Mouse (Mus musculus) induced T-regulatory cell, adult 2 months (primary cell): ENCODE measurements around the gene Hist1h2bc.
A peak's percentile ranks its signal among the peaks of the same experiment; 100 is the strongest.

Experiments
- DNase-seq: peaks from one replicate; pipeline ENCODE4 v3.0.0-alpha.2; 2012; ENCODE audit warnings: low read depth

Gene Hist1h2bc

GRCm38 (mm10) chr13:23683755-23684281 lies at the start of gene Hist1h2bc, which contains the start of gene Hist1h2ac:
TSS of gene Hist1h2bc (plus strand) at chr13:23684199.
TSS of gene Hist1h2ac (minus strand) at chr13:23683948.
- DNase-seq: peak; percentile 98

DNA sequence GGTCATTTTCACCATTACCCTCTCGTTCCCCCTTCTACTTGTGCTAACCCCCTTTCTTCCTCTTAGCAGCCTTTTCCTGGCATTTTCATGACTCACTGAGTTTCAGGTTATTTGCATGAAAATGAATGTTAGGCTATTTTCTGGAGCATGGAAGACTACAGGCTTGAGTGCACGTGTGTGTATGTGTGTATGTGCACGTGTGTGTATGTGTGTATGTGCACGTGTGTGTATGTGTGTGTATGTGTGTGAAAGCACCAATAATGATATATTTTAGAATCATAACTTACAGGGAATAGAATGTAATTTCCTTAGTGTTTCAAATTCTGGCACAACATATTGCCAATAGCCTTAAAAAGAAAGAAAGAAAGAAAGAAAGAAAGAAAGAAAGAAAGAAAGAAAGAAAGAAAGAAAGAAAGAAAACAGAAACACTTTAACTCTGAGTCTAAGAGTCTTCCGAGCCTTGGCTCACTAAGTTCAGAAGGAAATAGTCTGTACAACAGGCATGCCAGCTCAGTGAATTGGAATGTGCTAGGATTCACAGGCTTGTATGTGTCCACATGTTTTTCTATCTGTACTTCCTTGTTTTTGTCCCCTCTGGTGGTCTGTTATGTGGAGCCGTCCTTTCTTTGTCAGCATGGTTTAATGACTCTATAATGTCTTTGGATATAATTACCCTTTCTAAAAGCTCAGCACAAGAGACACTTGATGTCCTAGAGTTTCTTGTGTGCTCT lies 24.2 kb upstream of the Hist1h2bc start:
- no peak for DNase-seq

- no peak for DNase-seq
These were observed 21.5 kb upstream of the Hist1h2bc start for GRCm38 (mm10) chr13:23662536-23662935.

- DNase-seq: no peak
These were observed 1.9 kb upstream of the Hist1h2bc start for GRCm38 (mm10) chr13:23681990-23682582.

- peak; percentile 25 for DNase-seq
These were observed 1.4 kb upstream of the Hist1h2bc start for GRCm38 (mm10) chr13:23682623-23682946.

DNA sequence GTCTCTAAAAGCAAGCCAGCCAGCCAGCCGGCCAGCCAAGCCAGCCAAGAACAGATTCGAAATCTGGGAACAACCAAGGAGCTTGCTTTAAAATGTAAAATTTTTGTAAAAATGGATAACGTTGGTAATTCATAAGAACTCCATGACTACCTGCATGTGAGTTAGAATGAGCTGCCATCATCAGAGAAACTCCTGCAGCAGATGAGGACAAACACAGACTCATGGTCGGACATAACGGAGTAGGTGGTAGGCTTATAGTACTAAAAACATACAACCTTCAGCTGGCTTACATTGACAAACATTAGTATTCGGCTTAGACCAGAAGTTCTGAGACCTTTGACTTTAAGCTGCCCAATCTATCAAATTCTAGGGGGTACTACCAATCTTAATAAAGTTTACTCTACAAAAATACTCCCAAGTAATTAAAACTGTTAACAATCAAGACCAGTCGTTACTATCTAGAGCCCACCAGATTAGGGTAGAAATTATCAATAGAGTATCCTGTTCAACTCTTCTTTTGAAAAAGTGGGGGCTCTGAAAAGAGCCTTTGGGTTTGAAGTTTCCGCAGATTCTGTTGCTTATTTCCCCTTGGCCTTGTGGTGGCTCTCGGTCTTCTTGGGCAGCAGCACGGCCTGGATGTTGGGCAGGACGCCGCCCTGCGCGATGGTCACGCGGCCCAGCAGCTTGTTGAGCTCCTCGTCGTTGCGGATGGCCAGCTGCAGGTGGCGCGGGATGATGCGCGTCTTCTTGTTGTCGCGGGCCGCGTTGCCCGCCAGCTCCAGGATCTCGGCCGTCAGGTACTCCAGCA lies 848 bp upstream of the Hist1h2bc start:
- DNase-seq: peak; percentile 65

- peak; percentile 92 for DNase-seq
These were observed 421 bp downstream of the Hist1h2bc start for GRCm38 (mm10) chr13:23684295-23684945.

DNA sequence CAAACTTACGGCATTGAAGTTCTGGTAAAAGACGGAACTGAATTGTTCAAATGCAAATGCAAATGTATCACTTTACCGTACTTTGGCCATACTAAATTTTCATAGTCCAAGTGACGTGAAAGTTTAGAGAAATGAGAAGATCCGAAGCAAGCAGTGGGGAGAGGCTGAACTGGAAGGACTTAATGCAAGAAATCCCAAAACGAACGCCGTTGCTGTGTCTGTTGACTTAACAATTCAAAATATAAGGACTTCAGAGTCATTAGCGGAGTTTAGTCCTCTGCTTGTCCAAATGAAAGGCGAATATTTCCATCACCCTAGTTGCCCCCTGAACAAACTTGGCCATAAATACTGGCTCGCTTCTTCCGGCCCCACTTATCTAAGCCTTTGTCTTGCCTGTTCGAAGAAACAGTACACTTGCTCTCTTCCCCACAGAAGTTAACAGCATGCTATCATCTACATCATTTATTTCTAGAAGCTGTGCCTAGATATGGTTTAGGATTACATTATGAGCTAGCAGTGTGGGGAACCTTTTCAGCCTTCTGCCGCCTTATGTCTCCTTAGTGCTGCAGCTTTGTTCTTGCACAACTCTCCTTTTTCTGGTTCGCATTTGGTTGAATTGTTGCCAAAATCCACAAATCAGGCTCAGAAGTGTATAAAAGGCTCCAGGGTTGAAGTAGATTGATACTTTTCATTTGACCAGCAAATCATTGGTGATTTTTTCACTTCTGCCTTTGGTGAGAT lies 1.3 kb downstream of the Hist1h2bc start:
- DNase-seq: no peak

DNA sequence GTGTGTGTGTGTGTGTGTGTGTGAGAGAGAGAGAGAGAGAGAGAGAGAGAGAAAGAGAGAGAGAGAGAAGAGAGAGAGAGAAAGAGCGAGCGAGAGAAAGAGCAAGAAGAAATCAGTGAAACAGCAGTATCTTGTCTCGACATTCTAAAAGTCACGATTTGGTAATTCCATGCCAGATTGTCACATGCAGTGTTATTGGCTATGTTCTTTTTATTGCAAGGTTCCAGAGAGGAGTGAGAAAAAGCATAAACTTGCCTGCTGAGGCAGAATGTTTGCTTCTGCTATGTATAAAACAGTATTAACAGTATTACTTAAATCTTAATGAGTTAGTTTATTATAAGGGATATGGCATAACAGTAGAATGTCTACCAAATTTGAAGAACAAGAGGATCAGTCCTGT lies 2.0 kb downstream of the Hist1h2bc start:
- DNase-seq: peak; percentile 39

- DNase-seq: no peak
These were observed 3.2 kb downstream of the Hist1h2bc start for GRCm38 (mm10) chr13:23687181-23687580.

- DNase-seq: no peak
These were observed 3.9 kb downstream of the Hist1h2bc start for GRCm38 (mm10) chr13:23687907-23688306.

GRCm38 (mm10) chr13:23688956-23689355 lies 5.0 kb downstream of the Hist1h2bc start:
- no peak for DNase-seq

DNA sequence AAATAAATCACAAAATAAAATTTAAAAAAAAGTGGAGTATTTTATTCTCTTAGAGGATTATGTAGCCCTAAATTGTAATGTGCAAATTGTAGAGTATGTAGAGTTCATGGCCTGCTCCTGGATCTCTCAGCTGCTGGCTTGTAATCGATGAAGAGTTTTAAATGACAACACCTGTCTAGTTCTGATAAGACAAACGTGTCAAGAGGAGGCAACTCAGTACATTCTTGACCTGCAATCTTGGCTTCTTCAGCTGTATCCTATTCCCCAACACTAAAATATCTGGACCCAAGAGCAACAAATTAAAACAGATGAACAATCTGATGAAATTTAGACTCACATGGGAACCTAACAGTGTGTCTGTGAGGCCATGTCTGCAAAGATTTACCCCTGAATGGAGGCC lies 5.5 kb downstream of the Hist1h2bc start:
- DNase-seq: no peak

DNA sequence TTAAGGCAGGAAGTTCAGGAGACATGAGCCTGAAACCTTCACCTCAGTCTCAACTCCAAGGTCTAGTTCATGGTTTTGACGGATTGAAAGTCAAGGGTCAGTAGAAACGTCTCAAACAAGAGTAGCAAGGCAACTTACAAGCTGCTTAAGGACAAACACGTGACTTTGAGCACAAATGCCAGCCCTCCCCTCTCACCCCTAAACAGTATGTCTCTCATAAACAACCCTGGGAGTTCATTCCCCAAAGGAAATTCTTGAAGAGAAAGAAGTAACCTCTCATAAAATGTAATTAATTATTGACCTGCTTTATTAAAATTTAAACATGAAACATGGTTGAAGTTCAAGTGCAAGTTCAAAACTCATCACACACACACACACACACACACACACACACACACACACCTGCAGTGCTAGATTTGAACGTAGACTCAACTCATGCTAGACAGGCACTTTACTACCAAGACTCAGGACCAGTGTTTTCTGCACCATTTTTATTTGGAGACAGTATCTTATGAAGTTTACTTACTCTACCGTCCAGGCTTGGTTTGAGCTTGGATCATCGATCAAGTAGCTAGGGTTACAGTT lies 9.9 kb downstream of the Hist1h2bc start:
- no peak for DNase-seq

GRCm38 (mm10) chr13:23694956-23695355 lies 11.0 kb downstream of the Hist1h2bc start:
- no peak for DNase-seq

- DNase-seq: no peak
These were observed 11.5 kb downstream of the Hist1h2bc start, which contains the start of gene Hist1h1t for GRCm38 (mm10) chr13:23695514-23695913. TSS of gene Hist1h1t (plus strand) at chr13:23695814.

GRCm38 (mm10) chr13:23696061-23696474 lies 12.1 kb downstream of the Hist1h2bc start:
- peak; percentile 29 for DNase-seq

GRCm38 (mm10) chr13:23697491-23698299 lies 13.7 kb downstream of the Hist1h2bc start:
- DNase-seq: peak; percentile 92

DNA sequence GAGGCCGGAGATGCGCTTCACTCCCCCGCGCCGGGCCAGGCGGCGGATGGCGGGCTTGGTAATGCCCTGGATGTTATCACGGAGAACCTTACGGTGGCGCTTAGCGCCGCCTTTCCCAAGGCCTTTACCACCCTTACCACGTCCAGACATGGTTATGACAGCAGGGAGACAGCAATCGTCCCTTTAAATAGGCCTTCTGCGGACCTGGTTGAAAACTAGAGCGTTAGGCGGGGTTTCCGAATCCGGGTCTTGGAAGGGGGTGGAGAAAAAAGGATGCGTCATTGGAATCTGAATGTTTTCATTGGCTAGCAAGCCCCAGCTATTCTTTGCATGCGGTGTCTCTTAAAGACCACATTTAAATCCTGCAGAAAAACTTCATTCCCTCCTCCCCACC lies 14.3 kb downstream of the Hist1h2bc start, which contains the start of gene Hist1h4c:
Hist1h4c (minus strand) TSS at position 155 of the 394 bp plus-strand sequence.
- DNase-seq: peak; percentile 99

DNA sequence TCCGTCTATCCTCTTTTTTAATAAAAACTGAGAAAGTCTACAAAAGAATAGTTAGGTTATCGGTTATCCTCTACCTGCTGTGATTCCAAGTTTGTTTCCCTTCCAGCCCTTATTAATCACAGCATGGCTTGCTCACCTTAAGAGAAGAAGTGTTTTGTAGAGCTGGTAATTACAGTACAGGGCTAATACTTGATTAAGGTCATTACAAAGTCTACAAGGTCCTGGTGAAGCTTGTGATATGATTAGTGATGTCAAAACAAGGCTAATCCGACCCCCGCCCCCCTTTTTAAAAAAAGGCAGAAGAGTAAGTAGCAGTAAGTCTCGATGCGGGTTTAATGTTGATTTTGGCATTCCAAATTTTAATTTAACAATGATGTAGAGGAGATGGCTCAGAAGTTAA lies 15.0 kb downstream of the Hist1h2bc start:
- DNase-seq: no peak
